Mouse (Mus musculus): ENCODE data around the gene Nupl2.
A peak's percentile ranks its signal among the peaks of the same experiment; 100 is the strongest.

Nupl2 gene

GRCm38 (mm10) chr5:24213861-24214546 lies 49.2 kb downstream of the Nupl2 start:
- peak in 1 of 2 experiments; percentile 10 for DNase-seq

GRCm38 (mm10) chr5:24214547-24214878 lies 49.8 kb downstream of the Nupl2 start:
- no peak for DNase-seq

GRCm38 (mm10) chr5:24214900-24215299 lies 50.1 kb downstream of the Nupl2 start:
- DNase-seq: no peak
